Mouse (Mus musculus): ENCODE data around the gene Ppp1r12a. TPM values are rescaled to one million over a fixed set of nuclear protein-coding genes. Genes with fewer than 3 reads are reported as not detected.

The Ppp1r12a gene
- polyA plus RNA-seq, 1 experiment from 2014 or later, result 90.8 TPM

DNA sequence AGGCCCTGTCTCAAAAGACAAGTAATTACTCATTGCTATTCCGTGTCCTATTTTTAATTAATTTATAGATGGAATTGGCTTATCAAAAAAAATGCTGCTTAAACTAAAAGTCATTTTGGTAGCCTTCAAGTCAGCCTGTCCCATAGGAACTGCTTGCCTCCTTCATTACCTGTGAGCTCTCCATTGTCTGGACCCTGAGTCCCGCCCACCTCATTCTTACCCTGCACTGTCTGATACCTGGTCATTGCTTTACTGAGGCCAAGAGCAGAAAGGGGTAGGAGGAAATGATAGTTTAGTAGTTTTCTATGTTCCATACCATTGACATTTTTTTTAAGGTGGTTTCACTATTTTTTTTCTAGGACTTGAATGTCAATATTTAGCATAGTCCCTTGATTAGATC, 121.4 kb downstream of the Ppp1r12a start:
- no peak for DNase-seq (ENCODE audit: low spot score)
- Histone ChIP-seq H3K27ac (ENCODE audit: low read depth, low read length) (no peak overlapping the region), H3K4me2 (ENCODE audit: low read depth) (no peak overlapping the region), H3K4me3 (ENCODE audit: low read depth, low read length) (no peak overlapping the region), H3K4me1 (ENCODE audit: control insufficient read depth, insufficient read depth, low read length) (no peaks in the 10 kb centered on the region), H3K36me3 (ENCODE audit: control insufficient read depth, insufficient read depth, low read length) (no peaks in the 10 kb centered on the region; the same call in 1 of the 2 replicates), H3K27me3 (ENCODE audit: control insufficient read depth, insufficient read depth, low read length) (no peaks in the 10 kb centered on the region), H3K9me3 (ENCODE audit: control insufficient read depth, low read length) (no peaks in the 10 kb centered on the region), H3K9ac (ENCODE audit: low read length) (no peak overlapping the region)
- no peak for ATAC-seq (ENCODE audit: insufficient read depth, low FRiP score, low TSS enrichment)
- 91% methylated on average over 2 of the region's 2 CpGs for WGBS

GRCm38 (mm10) chr10:108283837-108284236, 121.8 kb downstream of the Ppp1r12a start:
- no peak overlapping the region for H3K4me2 ChIP-seq (ENCODE audit: low read depth)

DNA sequence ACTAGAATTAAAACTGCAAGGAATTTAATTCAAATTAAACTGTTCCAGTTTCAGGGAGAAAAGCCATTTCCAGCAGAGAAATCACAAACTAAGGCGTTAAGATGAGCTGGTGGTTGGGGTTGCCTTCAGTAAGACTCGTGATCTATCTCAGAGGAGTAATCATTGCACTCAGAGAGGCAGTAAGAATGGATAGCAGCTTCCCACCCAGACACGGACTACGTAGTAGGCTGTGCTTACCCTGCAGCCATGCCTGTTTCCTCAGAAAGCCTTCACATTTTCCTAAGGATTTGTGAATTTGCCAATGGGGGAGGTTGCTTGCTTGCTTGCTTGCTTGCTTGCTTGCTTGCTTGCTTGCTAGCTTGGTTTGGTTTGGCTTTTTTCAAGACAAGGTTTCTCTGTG, 122.5 kb downstream of the Ppp1r12a start:
- Histone ChIP-seq H3K27me3 (ENCODE audit: control insufficient read depth, insufficient read depth, low read length) (no peaks in the 10 kb centered on the region), H3K27ac (ENCODE audit: low read depth, low read length) (no peak overlapping the region)

More at GRCm38 (mm10) chr10:108283837-108284236, 121.8 kb downstream of the Ppp1r12a start:
- ATAC-seq (ENCODE audit: insufficient read depth, low FRiP score, low TSS enrichment) (no peak), DNase-seq (ENCODE audit: low spot score) (no peak)
- H3K9me3 ChIP-seq (ENCODE audit: control insufficient read depth, low read length), result no peaks in the 10 kb centered on the region
- no peak overlapping the region for H3K27ac ChIP-seq (ENCODE audit: low read depth, low read length)
- no peaks in the 10 kb centered on the region for H3K4me1 ChIP-seq (ENCODE audit: control insufficient read depth, insufficient read depth, low read length)
- H3K4me3 ChIP-seq (ENCODE audit: low read depth, low read length), result no peak overlapping the region
- no peaks in the 10 kb centered on the region for H3K27me3 ChIP-seq (ENCODE audit: control insufficient read depth, insufficient read depth, low read length)
- H3K9ac ChIP-seq (ENCODE audit: low read length), result no peak overlapping the region
- H3K36me3 ChIP-seq (ENCODE audit: control insufficient read depth, insufficient read depth, low read length), result no peaks in the 10 kb centered on the region; the same call in 1 of the 2 replicates
- WGBS, result 96% methylated on average over 4 of the region's 4 CpGs

DNA sequence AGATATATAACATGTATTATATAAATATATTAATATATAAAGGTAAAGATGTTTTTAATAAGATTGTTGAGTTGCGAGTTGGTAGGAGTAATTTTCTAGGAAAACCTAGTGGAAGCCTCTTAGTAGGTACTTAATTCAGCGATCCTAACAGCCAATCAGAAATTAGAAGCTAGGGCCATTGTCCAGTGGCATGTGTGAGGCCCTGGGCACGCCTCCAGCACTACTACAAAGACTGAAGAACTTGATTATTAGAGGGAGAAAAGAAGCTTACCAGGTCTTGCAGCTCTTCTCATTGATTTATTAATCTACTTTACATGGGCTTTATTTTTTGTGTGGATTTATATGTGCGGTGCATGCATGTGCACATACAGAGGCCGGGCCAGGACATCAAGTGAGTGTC, 123.0 kb downstream of the Ppp1r12a start:
- WGBS, result 91% methylated on average over 5 of the region's 5 CpGs

More for the DNA sequence above, 122.5 kb downstream of the Ppp1r12a start:
- Histone ChIP-seq H3K36me3 (ENCODE audit: control insufficient read depth, insufficient read depth, low read length) (no peaks in the 10 kb centered on the region; the same call in 1 of the 2 replicates), H3K4me3 (ENCODE audit: low read depth, low read length) (no peak overlapping the region), H3K9me3 (ENCODE audit: control insufficient read depth, low read length) (no peaks in the 10 kb centered on the region), H3K4me1 (ENCODE audit: control insufficient read depth, insufficient read depth, low read length) (no peaks in the 10 kb centered on the region), H3K4me2 (ENCODE audit: low read depth) (no peak overlapping the region), H3K9ac (ENCODE audit: low read length) (no peak overlapping the region)
- DNase-seq (ENCODE audit: low spot score), result no peak
- 93% methylated on average over 4 of the region's 4 CpGs for WGBS
- no peak for ATAC-seq (ENCODE audit: insufficient read depth, low FRiP score, low TSS enrichment)

GRCm38 (mm10) chr10:108286658-108287437, 124.9 kb downstream of the Ppp1r12a start:
- Histone ChIP-seq H3K4me3 (ENCODE audit: low read depth, low read length) (no peak overlapping the region), H3K27me3 (ENCODE audit: control insufficient read depth, insufficient read depth, low read length) (no peaks in the 10 kb centered on the region), H3K9ac (ENCODE audit: low read length) (no peak overlapping the region), H3K4me2 (ENCODE audit: low read depth) (no peak overlapping the region), H3K36me3 (ENCODE audit: control insufficient read depth, insufficient read depth, low read length) (no peaks in the 10 kb centered on the region), H3K4me1 (ENCODE audit: control insufficient read depth, insufficient read depth, low read length) (no peaks in the 10 kb centered on the region), H3K9me3 (ENCODE audit: control insufficient read depth, low read length) (no peaks in the 10 kb centered on the region), H3K27ac (ENCODE audit: low read depth, low read length) (no peak overlapping the region)
- 75% methylated on average over 11 of the region's 11 CpGs for WGBS
- ATAC-seq (ENCODE audit: insufficient read depth, low FRiP score, low TSS enrichment) (no peak), DNase-seq (ENCODE audit: low spot score) (no peak)

More for the DNA sequence above, 123.0 kb downstream of the Ppp1r12a start:
- Histone ChIP-seq H3K9me3 (ENCODE audit: control insufficient read depth, low read length) (no peaks in the 10 kb centered on the region), H3K9ac (ENCODE audit: low read length) (no peak overlapping the region), H3K27ac (ENCODE audit: low read depth, low read length) (no peak overlapping the region), H3K4me2 (ENCODE audit: low read depth) (no peak overlapping the region), H3K4me1 (ENCODE audit: control insufficient read depth, insufficient read depth, low read length) (no peaks in the 10 kb centered on the region), H3K27me3 (ENCODE audit: control insufficient read depth, insufficient read depth, low read length) (no peaks in the 10 kb centered on the region), H3K4me3 (ENCODE audit: low read depth, low read length) (no peak overlapping the region), H3K36me3 (ENCODE audit: control insufficient read depth, insufficient read depth, low read length) (no peaks in the 10 kb centered on the region; the same call in 1 of the 2 replicates)
- ATAC-seq (ENCODE audit: insufficient read depth, low FRiP score, low TSS enrichment), result no peak
- DNase-seq (ENCODE audit: low spot score), result no peak

DNA sequence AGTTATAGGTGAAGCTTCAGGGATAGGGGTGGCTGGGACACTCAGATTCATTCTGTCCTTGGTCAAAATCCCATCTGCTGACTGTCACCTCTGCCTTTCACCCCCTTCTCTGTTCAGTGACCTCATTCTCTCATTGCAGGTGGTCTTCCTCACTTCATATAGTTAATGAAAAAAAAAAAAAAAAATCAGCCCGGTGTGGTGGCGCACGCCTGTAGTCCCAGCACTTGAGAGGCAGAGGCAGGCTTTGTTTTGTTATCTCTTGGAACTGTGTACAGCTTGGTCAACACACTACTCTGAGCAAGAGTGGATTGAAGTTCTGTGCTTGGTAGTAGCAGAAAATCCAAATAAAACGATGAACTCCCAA, 125.4 kb downstream of the Ppp1r12a start:
- no peak overlapping the region for H3K4me2 ChIP-seq (ENCODE audit: low read depth)
- no peaks in the 10 kb centered on the region for H3K4me1 ChIP-seq (ENCODE audit: control insufficient read depth, insufficient read depth, low read length)
- ATAC-seq (ENCODE audit: insufficient read depth, low FRiP score, low TSS enrichment) (no peak), DNase-seq (ENCODE audit: low spot score) (no peak)
- 87% methylated on average over 4 of the region's 4 CpGs for WGBS
- no peaks in the 10 kb centered on the region for H3K27me3 ChIP-seq (ENCODE audit: control insufficient read depth, insufficient read depth, low read length)
- H3K9me3 ChIP-seq (ENCODE audit: control insufficient read depth, low read length), result no peaks in the 10 kb centered on the region
- H3K27ac ChIP-seq (ENCODE audit: low read depth, low read length), result no peak overlapping the region
- H3K36me3 ChIP-seq (ENCODE audit: control insufficient read depth, insufficient read depth, low read length), result no peaks in the 10 kb centered on the region
- no peak overlapping the region for H3K9ac ChIP-seq (ENCODE audit: low read length)
- no peak overlapping the region for H3K4me3 ChIP-seq (ENCODE audit: low read depth, low read length)

DNA sequence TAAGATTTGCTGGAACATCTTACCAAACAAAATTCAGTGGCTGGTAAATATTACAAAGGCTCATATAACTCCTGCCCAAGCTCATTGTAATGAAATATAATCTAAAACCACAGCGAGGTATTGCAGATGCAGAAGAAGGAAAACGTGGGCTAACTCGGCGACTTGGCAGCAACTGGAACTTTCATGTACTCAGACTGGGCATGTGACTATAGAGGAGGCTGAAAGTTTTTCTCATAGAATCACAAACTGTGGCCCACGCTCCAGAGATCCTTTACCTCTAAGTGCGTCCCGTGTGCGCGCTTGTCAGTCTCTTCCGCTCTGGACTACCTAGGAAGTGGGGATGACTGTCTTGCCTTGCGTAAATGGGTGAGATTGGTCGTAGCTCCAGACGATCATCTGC, 128.1 kb downstream of the Ppp1r12a start:
- Histone ChIP-seq H3K4me3 (ENCODE audit: low read depth, low read length) (no peak overlapping the region), H3K9ac (ENCODE audit: low read length) (no peak overlapping the region), H3K4me1 (ENCODE audit: control insufficient read depth, insufficient read depth, low read length) (no peaks in the 10 kb centered on the region), H3K36me3 (ENCODE audit: control insufficient read depth, insufficient read depth, low read length) (no peaks in the 10 kb centered on the region), H3K27ac (ENCODE audit: low read depth, low read length) (no peak overlapping the region), H3K9me3 (ENCODE audit: control insufficient read depth, low read length) (no peaks in the 10 kb centered on the region), H3K27me3 (ENCODE audit: control insufficient read depth, insufficient read depth, low read length) (no peaks in the 10 kb centered on the region), H3K4me2 (ENCODE audit: low read depth) (no peak overlapping the region)
- 97% methylated on average over 13 of the region's 13 CpGs for WGBS
- DNase-seq (ENCODE audit: low spot score), result no peak
- ATAC-seq (ENCODE audit: insufficient read depth, low FRiP score, low TSS enrichment), result no peak

- H3K9me3 ChIP-seq (ENCODE audit: control insufficient read depth, low read length), result no peaks in the 10 kb centered on the region
- no peak overlapping the region for H3K4me2 ChIP-seq (ENCODE audit: low read depth)
- ATAC-seq (ENCODE audit: insufficient read depth, low FRiP score, low TSS enrichment), result no peak
- 78% methylated on average over 12 of the region's 12 CpGs for WGBS
- no peak overlapping the region for H3K9ac ChIP-seq (ENCODE audit: low read length)
- H3K4me3 ChIP-seq (ENCODE audit: low read depth, low read length), result no peak overlapping the region
- H3K27me3 ChIP-seq (ENCODE audit: control insufficient read depth, insufficient read depth, low read length), result no peaks in the 10 kb centered on the region
- no peaks in the 10 kb centered on the region for H3K36me3 ChIP-seq (ENCODE audit: control insufficient read depth, insufficient read depth, low read length)
- no peak for DNase-seq (ENCODE audit: low spot score)
- H3K27ac ChIP-seq (ENCODE audit: low read depth, low read length), result no peak overlapping the region
- no peaks in the 10 kb centered on the region for H3K4me1 ChIP-seq (ENCODE audit: control insufficient read depth, insufficient read depth, low read length)
These were observed 129.9 kb downstream of the Ppp1r12a start for GRCm38 (mm10) chr10:108291688-108292471.
